Mouse (Mus musculus) cortical plate, adult 2 months (tissue): ENCODE results near the gene Ebf1.

ENCODE experiments used
- CTCF ChIP-seq: fragments of 200-500 bp; IDR thresholded peaks from 2 replicates; pipeline ENCODE4 v1.5.1; 2011; ENCODE audit warnings: mild to moderate bottlenecking, control low read depth, low read length; ENCODE audit not compliant: insufficient read depth; ENCODE audit errors: extremely low read depth
- POLR2A ChIP-seq: fragments of 200-500 bp; IDR thresholded peaks from 2 replicates; pipeline ENCODE4 v1.6.1; 2011; ENCODE audit warnings: mild to moderate bottlenecking, low read length, control low read depth; ENCODE audit not compliant: insufficient read depth; ENCODE audit errors: extremely low read depth

DNA sequence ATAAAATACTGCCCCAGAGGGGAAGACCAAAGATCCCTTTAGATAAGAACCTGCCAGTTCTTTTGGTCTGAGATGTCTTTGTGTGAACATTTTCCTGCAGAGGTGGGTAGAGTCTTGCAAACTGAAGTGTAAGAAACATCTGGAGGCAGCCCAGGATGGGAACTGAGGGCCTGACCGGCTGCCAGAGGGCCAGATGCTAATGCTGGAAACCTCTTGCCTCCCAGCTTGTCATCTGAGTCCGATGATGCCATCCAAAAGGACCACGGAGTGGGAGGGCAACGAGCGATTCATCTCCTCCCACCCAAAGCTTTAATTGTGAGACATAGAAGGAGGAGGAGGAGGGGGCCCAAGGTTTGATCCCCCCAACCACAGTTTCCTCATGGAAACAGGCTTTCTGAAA, 197.7 kb downstream of the Ebf1 start:
- no peak for TF ChIP-seq CTCF
- TF ChIP-seq POLR2A = no peak
